Mouse (Mus musculus): ENCODE measurements around the gene Hs2st1. TPM values are rescaled to one million over a fixed set of nuclear protein-coding genes. Genes with fewer than 3 reads are reported as not detected.

Hs2st1 gene
- 16.2 and 17.8 TPM in 2 replicates for total RNA-seq (2017)

- ATAC-seq (replicated peaks; ENCODE audit: low read depth, poor library complexity, severe bottlenecking): peak; percentile 96
Observed at GRCm38 (mm10) chr3:144570047-144570815, at the start of gene Hs2st1, which contains the start of gene Selenof. Hs2st1 (minus strand) TSS chr3:144570181. Selenof (plus strand) TSS chr3:144570304.

DNA sequence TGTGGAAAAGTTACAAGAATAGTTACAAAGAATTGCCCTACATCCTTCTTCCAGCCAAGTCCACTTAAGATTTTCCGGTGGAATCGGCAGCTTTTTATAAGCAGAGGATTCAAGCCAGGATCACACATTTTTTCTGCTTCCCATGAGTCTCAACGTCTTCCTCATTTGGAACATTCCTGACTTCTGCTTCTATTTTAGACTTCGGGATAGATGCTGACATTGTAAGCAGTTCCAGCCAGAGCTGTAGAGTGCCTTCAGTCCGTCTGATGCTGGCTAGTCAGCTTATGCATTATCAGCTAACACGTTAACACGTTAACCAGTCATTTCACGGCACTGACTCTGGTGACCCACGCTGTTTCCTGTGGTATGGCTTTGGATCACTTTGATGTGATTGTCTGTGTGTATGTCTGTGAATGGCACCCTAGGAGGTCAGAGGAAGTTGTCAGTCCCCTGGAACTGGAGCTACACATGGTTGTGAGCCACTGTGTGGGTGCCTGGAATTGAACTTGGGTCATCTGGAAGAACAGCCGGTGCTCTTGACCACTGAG, 47.7 kb upstream of the Hs2st1 start:
- ATAC-seq (replicated peaks; ENCODE audit: low read depth, poor library complexity, severe bottlenecking): peak; percentile 50

- ATAC-seq (replicated peaks; ENCODE audit: low read depth, poor library complexity, severe bottlenecking): peak; percentile 99
Observed at GRCm38 (mm10) chr3:144616654-144617425, 46.9 kb upstream of the Hs2st1 start.

- no peak for ATAC-seq (replicated peaks; ENCODE audit: low read depth, poor library complexity, severe bottlenecking)
Observed at GRCm38 (mm10) chr3:144615459-144615858, 45.5 kb upstream of the Hs2st1 start.

GRCm38 (mm10) chr3:144614698-144615097, 44.7 kb upstream of the Hs2st1 start:
- ATAC-seq (replicated peaks; ENCODE audit: low read depth, poor library complexity, severe bottlenecking): no peak

DNA sequence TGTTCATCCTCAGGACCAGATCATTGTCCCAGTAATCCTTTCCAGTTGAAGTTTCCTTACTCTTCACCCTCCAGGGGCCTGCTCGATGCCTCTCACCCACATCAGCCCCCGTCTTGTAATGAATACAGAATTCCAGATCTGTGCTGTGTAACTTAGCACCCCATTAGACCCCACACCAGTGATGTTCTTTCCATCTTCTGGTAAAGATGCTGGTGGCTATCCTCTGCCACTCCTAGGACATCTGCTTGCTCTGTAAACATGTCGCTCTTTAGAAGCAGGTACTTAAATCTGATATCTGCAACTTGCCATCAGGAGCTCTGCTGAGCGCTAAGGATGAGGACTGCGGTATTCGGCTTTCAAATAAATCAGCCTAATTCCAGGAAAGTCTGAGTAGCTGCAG, 44.3 kb upstream of the Hs2st1 start:
- no peak for ATAC-seq (replicated peaks; ENCODE audit: low read depth, poor library complexity, severe bottlenecking)

DNA sequence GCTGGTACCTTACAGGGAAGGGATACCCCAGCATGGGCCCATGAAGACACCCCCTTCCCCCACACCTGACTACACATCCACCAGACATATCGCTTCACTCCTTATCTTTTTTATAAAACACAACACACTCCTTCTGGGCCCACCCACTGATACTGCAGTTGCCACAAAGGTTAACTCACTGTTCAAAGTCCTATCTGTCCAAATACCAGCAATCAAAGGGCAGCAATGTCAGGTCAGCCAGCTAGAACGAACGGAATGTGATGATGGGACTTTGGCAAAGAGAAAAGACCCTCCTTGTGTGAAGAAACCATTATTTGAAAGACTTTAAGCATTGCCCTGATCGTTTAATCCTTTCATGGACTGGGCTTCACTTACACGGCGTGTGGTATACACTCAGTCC, 42.4 kb upstream of the Hs2st1 start:
- no peak for ATAC-seq (replicated peaks; ENCODE audit: low read depth, poor library complexity, severe bottlenecking)

DNA sequence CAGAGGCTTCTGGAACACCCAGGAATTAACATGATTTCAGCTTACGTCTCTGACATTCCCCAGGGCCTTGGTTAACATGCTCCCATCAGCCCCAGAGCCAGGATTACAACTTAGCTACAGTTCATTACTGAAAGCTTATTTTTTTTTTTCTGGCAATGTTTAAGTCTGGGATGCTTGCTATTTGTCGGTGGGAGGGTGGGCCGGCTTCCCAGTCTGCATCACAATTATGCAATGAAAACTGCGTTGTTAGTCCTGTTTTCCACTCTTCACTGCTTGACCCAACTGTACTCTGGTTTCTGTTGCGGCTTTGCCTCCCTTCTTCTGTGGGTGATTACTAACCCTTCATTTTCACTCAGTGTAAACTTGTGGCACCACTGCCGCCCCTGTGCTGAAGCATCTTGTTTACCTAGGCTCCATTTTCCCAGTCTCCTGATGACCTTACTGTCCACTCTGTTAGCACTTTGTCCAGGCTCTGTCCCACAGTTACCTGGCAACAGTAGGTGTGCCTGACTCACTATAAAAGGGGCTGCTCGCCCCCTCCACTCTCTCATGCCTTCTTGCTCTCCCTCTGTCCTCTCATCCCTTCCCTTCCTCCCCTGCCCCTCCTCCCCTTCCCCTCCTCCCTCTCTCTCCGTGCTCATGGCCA, 41.8 kb upstream of the Hs2st1 start:
- ATAC-seq (replicated peaks; ENCODE audit: low read depth, poor library complexity, severe bottlenecking): no peak

- no peak for ATAC-seq (replicated peaks; ENCODE audit: low read depth, poor library complexity, severe bottlenecking)
Observed at GRCm38 (mm10) chr3:144610759-144611158, 40.8 kb upstream of the Hs2st1 start.

- no peak for ATAC-seq (replicated peaks; ENCODE audit: low read depth, poor library complexity, severe bottlenecking)
Observed at GRCm38 (mm10) chr3:144608090-144608489, 38.1 kb upstream of the Hs2st1 start.

DNA sequence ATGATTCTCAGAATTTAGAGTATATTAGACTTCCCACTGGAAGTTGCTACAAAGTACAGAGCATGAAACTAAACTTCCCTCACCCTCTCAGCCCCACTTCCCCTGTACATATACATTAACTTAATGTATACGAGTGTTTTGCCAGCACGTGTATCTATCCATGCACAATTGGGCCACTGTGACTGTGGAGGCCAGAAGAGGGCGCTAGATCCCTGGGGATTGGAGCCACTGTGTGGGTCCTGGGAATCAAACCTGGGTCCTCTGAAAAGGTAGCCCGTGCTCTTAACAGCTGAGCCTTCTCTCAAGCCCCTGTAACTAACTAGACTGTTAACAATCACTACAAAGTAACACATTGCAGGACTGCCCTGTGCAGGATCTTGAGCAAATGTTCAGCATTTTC, 36.5 kb upstream of the Hs2st1 start:
- ATAC-seq (replicated peaks; ENCODE audit: low read depth, poor library complexity, severe bottlenecking): peak; percentile 27; the same call in 1 of the 2 replicates

DNA sequence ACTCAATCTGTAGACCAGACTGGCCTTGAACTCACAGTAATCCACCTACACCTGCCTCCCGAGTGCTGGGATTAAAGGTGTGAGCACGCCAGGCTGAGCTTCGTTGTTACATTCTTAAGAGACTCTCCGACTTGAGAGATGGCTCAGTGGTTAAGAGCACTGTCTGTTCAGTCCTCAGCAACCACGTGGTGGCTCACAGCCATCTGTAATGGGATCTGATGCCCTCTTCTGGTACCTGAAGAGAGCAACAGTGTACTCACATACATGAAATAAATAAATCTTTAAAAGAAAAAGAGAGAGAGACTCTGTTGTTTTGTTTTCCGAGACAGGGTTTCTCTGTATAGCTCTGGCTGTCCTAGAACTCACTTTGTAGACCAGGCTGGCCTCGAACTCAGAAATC, 35.8 kb upstream of the Hs2st1 start:
- ATAC-seq (replicated peaks; ENCODE audit: low read depth, poor library complexity, severe bottlenecking): 0 out of 2 replicates have a peak, but pooled peaks have one; percentile 33

GRCm38 (mm10) chr3:144604205-144604604, 34.2 kb upstream of the Hs2st1 start:
- ATAC-seq (replicated peaks; ENCODE audit: low read depth, poor library complexity, severe bottlenecking): no peak

- ATAC-seq (replicated peaks; ENCODE audit: low read depth, poor library complexity, severe bottlenecking): no peak
Observed at GRCm38 (mm10) chr3:144603558-144603957, 33.6 kb upstream of the Hs2st1 start.

GRCm38 (mm10) chr3:144602819-144603218, 32.8 kb upstream of the Hs2st1 start:
- ATAC-seq (replicated peaks; ENCODE audit: low read depth, poor library complexity, severe bottlenecking): 0 out of 2 replicates have a peak, but pooled peaks have one; percentile 23

DNA sequence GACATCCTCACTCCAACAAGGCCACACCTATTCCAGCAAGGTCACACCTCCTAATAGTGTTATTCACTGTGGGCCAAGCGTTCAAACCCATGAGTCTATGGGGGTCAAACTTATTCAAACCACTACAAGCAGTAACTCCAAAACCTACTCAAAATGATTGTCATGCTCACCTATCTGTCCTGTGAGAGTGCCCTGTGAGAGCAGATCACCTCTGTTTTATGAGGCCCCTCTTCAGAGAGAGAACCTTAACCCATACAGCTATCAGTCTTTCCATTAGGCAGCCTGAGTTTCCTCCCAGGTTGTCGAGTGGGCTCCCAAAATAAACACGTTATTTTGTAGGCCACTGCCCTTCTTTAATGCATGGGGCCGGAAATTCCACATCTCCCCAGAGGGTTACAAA, 32.4 kb upstream of the Hs2st1 start:
- no peak for ATAC-seq (replicated peaks; ENCODE audit: low read depth, poor library complexity, severe bottlenecking)

DNA sequence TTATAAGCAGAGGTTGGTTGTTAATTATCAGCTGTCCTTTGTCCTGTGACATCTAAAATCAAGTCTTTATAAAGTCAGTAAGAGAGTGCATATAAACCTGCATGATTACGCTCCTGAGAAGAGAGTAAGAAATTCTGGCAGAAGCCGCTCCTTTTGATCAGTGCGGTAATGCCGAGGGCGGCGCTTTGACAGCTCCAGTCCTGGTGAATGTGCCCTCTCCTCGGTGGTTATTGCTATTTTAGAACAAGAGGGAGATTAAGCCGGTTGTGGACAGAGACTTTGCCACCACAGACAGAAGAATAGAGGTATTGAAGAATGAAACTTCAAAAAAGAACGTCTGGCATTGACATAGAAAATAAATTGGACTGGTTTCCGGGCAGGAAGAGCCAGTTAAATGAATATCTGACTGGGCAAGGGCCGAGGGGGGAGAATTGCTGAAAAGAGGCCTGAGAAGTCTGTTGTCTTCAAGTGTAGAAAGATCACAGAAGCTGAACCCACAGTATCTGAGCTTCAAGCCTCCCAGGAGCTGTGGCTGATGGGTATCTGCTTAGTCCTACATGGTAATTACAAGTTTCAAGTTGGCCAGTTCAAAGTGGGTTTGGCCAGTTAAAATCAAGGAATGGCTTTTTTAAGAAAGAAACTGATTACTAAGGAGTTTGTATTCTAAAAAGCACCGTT, 27.9 kb upstream of the Hs2st1 start:
- no peak for ATAC-seq (replicated peaks; ENCODE audit: low read depth, poor library complexity, severe bottlenecking)

- no peak for ATAC-seq (replicated peaks; ENCODE audit: low read depth, poor library complexity, severe bottlenecking)
Observed at GRCm38 (mm10) chr3:144597121-144597520, 27.1 kb upstream of the Hs2st1 start.

GRCm38 (mm10) chr3:144592992-144593785, 23.2 kb upstream of the Hs2st1 start:
- ATAC-seq (replicated peaks; ENCODE audit: low read depth, poor library complexity, severe bottlenecking): no peak

All from common myeloid progenitor, adult 5-6 weeks (primary cell).